Mouse (Mus musculus) adrenal gland, adult 2 months (tissue): ENCODE measurements around the gene Rsph14. TPM values are rescaled to one million over a fixed set of nuclear protein-coding genes. Genes with fewer than 3 reads are reported as not detected.
"Not testable (repeated sequence)": the region's sequence is repeated elsewhere in the genome, so short reads cannot be mapped to it uniquely, and the experiment has no call there.

Experiments
- DNase-seq: peaks from one replicate; pipeline ENCODE4 v3.0.0; 2021
- polyA plus RNA-seq: library from polyadenylated mRNA; depleted of rRNA; stranded (reverse); fragments of >200 nt; gene quantifications from 2 replicates; pipeline ENCODE4 v1.2.3, GENCODE M21; 2012
- total RNA-seq, 2 experiments: library from RNA; stranded (reverse); gene quantifications; 2 replicates each; pipeline ENCODE4 v1.2.3; 2021

Gene Rsph14
- total and polyA plus RNA-seq, 3 experiments: 1.8 TPM; not detected in 2

- no peak for DNase-seq
Measured at GRCm38 (mm10) chr10:75053655-75054054, 21.3 kb upstream of the Rsph14 start.

GRCm38 (mm10) chr10:75052902-75053301 lies 20.5 kb upstream of the Rsph14 start:
- peak; percentile 31 for DNase-seq

GRCm38 (mm10) chr10:75051364-75052074 lies 19.1 kb upstream of the Rsph14 start:
- DNase-seq: no peak

- DNase-seq: no peak
Measured at GRCm38 (mm10) chr10:75048711-75049110, 16.3 kb upstream of the Rsph14 start.

GRCm38 (mm10) chr10:75045831-75046230 lies 13.4 kb upstream of the Rsph14 start:
- no peak for DNase-seq

- no peak for DNase-seq
Measured at GRCm38 (mm10) chr10:75044459-75044858, 12.1 kb upstream of the Rsph14 start.

GRCm38 (mm10) chr10:75042060-75042459 lies 9.7 kb upstream of the Rsph14 start:
- not testable (repeated sequence) for DNase-seq

DNA sequence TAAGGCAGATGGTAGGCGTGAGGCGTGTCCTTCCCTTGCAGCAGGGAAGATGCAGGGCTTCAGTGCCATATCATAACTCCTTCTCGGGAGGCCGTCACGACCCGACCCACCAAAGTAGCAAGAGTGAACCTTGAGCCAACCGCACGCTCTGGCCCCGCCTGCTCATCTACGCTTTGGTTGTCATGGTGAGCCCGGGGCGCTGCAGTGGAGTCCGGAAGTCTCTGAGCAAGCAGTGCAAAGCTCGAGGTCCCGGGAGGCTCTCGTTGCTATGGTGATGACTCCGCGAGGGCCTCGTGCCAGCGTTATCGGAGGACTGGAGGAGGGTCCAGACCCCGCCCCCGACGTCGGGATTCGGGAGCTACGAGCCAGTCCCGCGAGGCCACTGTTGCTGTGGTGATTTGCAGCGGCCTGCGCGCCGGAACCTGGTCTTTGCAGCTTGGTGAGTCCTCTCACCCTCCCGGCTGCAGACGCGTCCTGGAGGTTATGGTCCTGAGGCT lies 4.5 kb upstream of the Rsph14 start, which contains the start of gene Rab36:
Rab36 (plus strand) TSS at position 176 of the 497 bp plus-strand sequence.
- DNase-seq: peak; percentile 98

DNA sequence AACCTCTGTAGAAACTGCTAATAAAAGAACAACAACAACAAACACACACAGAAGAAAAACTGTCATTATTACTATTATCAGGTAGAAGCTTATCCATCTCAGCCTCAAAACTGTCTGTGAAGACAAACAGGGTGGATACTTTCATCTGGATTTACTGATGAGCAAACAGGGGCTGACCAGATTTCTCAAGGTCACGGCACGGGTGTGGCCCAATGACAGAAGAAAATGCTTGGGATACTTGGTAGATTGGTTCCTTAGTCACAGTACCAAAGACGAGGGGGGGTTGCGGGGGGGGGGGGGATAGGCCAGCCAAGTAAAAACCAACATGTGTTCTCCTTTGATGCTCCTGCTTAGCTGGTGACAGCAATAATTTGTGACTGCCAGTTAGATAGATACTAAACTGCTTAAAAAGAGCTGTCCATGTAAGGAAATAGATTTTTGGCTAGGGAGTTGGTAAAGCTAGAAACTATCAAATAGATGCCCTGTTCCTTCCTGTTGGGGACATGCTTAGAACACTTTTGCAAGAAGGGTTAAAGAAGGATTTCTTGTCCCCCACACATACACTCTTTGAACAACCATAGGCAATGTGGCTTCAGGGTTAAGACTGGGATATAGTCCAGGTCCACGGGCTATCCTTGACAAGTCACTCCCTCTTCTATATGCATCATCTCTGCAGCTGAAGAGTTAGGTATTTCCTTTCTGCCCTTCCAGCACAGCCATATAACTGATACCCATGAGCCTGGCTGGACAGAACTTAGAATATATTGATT lies 856 bp downstream of the Rsph14 start:
- DNase-seq: peak; percentile 63

- DNase-seq: peak; percentile 50
Measured at GRCm38 (mm10) chr10:75030234-75030633, 2.2 kb downstream of the Rsph14 start.

GRCm38 (mm10) chr10:75029677-75030076 lies 2.7 kb downstream of the Rsph14 start:
- DNase-seq: no peak

GRCm38 (mm10) chr10:75028743-75029142 lies 3.6 kb downstream of the Rsph14 start:
- no peak for DNase-seq

GRCm38 (mm10) chr10:75026491-75026890 lies 5.9 kb downstream of the Rsph14 start:
- DNase-seq: no peak

DNA sequence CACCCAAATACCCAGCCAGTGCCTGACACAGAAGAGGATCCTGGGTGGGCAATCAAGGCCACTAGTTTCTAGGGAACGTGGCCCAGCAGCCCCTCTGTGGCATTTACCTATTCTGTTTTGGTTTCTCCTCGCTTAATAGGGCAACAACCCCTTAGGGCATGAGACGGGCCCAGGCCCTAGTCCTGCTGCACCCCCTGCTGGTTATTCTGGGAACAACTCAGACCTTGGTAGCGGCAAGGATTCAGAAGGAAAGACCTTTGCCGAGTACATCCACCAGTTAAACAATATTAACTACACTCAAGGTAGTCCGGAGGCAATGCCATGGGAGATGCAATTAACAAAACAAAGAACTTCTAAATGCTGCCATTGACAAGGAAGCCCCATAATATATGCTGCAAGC lies 11.2 kb downstream of the Rsph14 start:
- peak; percentile 81 for DNase-seq

GRCm38 (mm10) chr10:75020271-75020670 lies 12.1 kb downstream of the Rsph14 start:
- DNase-seq: no peak

DNA sequence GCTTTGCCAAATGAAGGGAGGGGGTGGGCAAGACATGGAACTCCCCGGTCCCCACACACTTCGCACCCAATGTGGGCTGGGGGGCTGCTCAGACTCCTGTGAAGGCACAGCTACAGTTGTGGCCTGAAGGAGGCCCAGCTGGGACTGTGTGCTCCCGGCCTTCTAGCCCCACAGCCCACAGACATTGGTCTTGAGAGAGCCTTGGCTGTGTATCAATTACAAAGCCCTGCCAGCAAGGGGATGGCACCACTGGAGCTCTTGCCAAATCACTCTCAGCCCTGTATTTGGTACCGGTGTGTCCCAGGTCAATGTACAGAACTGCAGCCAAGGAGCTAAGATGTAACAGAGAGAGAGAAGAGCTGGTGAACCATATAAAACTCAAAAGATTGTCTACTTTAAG lies 15.9 kb downstream of the Rsph14 start:
- no peak for DNase-seq

DNA sequence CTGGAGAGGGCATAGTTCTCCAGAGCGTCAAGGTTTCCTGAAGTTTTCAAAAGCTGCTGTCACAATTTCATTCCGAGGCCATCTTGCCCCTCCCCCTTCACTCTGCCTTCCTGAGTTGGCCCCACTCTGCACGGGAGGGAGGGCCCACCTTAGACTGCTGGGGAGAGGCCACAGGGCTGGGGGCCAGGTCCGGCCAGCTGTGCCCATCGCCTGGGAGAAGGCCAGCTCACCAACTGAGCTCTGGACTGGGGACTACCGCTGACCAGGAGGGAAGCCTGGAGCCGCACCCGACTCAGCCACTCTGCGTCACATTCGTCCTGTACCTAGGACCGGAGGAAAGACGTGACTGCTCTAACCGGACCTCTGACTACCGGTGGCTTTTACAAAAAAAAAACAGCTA lies 16.9 kb downstream of the Rsph14 start:
- DNase-seq: no peak

- DNase-seq: no peak
Measured at GRCm38 (mm10) chr10:75010704-75011103, 21.7 kb downstream of the Rsph14 start.

DNA sequence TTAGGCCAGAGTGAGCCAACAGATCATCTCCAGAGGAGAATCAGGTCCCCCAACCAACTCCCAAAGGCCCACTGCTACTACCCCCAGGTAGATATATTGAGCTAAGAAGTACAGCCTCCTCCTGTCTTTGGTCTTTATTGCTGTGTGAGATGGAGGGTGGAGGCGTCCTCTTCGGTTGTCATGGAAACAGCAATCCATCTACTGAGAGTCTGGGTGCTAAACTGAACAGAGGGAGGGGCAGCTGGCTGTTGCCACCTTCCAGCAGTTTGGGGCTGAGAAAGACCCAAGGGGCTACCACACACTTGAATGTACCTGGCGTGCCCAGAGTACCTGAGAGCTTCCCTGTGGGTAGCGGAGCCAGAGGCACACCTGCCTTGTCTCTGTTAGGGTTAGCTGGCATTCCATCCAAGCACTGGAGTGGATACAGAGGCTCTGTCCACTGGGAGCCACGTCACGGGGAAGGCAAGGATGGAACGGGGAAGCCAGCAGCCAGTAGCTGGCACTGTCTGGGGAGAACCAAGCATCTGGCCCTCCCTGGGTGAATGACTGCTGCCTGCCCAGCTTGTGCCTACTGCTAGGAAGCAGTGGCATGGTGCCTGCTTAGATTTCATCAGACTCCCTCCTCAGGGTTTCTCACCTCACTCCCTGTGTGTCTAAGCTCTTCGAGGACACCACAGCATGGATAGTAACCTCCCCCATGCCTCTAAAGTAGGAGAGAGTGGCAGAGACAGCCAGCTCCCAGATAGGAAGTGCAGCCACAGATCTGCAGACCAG lies 25.3 kb downstream of the Rsph14 start:
- DNase-seq: no peak

DNA sequence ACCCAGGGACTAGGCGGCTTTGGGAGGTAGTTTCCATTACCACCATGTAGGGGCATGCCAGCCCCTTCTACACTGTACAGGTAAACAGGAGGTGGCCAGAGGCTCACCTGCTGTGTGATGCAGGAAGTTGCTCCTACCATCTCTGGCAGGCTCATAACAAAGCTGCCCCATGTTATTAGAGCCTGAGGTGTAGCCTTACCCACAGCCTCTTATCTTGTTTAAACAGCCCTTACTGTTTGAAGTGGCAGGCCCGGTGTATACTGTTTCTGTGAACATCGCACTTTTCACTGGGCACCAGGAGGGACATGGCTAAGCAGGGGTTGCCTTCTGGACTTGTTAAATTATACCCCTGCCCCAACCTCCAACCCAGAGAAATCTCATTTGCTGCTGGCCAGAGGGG lies 28.3 kb downstream of the Rsph14 start:
- no peak for DNase-seq

DNA sequence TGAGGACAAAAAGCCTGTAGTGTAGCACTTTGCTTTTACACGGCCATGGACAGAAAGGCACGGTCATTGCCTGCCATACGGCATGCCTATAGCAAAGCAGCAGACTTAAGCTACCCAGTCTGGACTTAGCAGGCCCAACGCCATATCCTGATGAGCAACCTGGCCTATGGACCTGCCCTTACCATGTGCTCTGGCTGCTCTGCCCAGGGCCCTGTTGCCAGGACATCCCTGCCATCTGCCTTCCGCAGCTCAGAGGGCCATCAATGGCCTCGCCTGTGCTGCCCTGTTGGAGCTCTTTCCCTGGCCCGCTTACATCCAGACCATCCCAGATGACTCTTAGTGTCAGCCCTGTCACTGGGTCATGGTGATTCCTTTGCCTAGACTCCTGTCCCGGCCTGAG lies 31.0 kb downstream of the Rsph14 start:
- no peak for DNase-seq

GRCm38 (mm10) chr10:74995377-74995776 lies 37.0 kb downstream of the Rsph14 start:
- DNase-seq: no peak
